Mouse (Mus musculus) lung, embryonic 14.5 days (tissue): Measurements from ENCODE around the gene Plcl1. TPM values are rescaled to one million over a fixed set of nuclear protein-coding genes. Genes with fewer than 3 reads are reported as not detected.

Experiments
- ATAC-seq: fragments of 200-750 bp; cut with Nextera tagmentation; 2 replicates; pipeline ENCODE4 v1.8.0; 2017; ENCODE audit warnings: mild to moderate bottlenecking, moderate TSS enrichment, moderate library complexity; ENCODE audit not compliant: insufficient read depth
- DNase-seq: peaks from one replicate; pipeline ENCODE4 v3.0.0-alpha.2; 2015
- H3K27ac ChIP-seq: fragments of 300-500 bp; sonication (generic); 2 replicates; pipeline ENCODE4 v1.5.1; 2014; ENCODE audit warnings: low read depth, mild to moderate bottlenecking, moderate library complexity
- H3K27me3 ChIP-seq: fragments of 300-500 bp; sonication (generic); 2 replicates; pipeline ENCODE4 v1.6.1; 2014; ENCODE audit warnings: low read length, control low read depth; ENCODE audit not compliant: insufficient read depth
- H3K36me3 ChIP-seq: fragments of 300-500 bp; sonication (generic); 2 replicates; pipeline ENCODE4 v1.6.1; 2014; ENCODE audit warnings: control low read depth; ENCODE audit not compliant: insufficient read depth
- H3K4me1 ChIP-seq: fragments of 300-500 bp; sonication (generic); 2 replicates; pipeline ENCODE4 v1.6.1; 2014; ENCODE audit warnings: antibody characterized with exemption, control low read depth; ENCODE audit not compliant: insufficient read depth
- H3K4me2 ChIP-seq: fragments of 300-500 bp; sonication (generic); 2 replicates; pipeline ENCODE4 v1.6.1; 2014; ENCODE audit warnings: mild to moderate bottlenecking
- H3K4me3 ChIP-seq: fragments of 300-500 bp; sonication (generic); 2 replicates; pipeline ENCODE4 v1.5.1; 2014; ENCODE audit warnings: low read depth, low read length
- H3K9ac ChIP-seq: fragments of 300-500 bp; sonication (generic); 2 replicates; pipeline ENCODE4 v1.6.1; 2014
- H3K9me3 ChIP-seq: fragments of 300-500 bp; sonication (generic); 2 replicates; pipeline ENCODE4 v1.6.1; 2016; ENCODE audit warnings: low read depth, low read length, control low read depth
- CTCF ChIP-seq: IDR thresholded peaks from 2 replicates; pipeline ENCODE4 v1.5.1; 2016; ENCODE audit warnings: antibody characterized with exemption, low read depth
- WGBS: fragments of 180-500 bp; shearing (Covaris S2); extraction: QIAGEN DNeasy Blood & Tissue Kit; methylation state at CpG from one replicate; pipeline ENCODE4 v1.1.7; 2014; 5-methylcytosine and 5-hydroxymethylcytosine counted together
- polyA plus RNA-seq: library from polyadenylated mRNA; unstranded; fragments of >200 nt; fragmentation: Nextera tagmentation; extraction: Ambion mirVana; gene quantifications from 2 replicates; pipeline ENCODE4 v1.2.1, GENCODE M21; 2014

Gene Plcl1
- polyA plus RNA-seq, 1 experiment from 2014 or later, result 1.9 TPM

DNA sequence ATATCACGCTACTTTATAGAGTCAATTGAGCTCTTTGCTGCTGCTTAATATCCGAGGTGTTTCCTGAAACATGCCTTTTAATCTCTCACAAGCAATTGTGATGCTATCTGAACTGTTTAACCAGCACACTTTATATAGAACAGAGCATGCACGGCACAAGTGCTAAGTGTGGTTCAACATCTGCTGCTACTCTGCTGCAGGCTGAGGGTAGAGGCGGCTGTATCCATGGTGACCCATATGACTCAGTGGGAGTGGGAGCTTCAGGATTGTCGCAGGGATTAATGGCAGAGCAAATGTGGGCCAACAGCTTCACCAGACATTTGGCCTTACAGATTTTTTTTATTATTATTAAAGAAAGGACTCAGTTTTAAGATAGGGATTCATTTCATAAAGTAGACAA, 5.8 kb upstream of the Plcl1 start:
- Histone ChIP-seq H3K4me2 (no peak overlapping the region), H3K4me1 (no peaks in the 10 kb centered on the region), H3K4me3 (no peak overlapping the region), H3K9me3 (no peaks in the 10 kb centered on the region), H3K27me3 (peaks cover 3% of the 10 kb centered on the region; the same call in 1 of the 2 replicates), H3K36me3 (no peaks in the 10 kb centered on the region), H3K9ac (no peak overlapping the region), H3K27ac (no peak overlapping the region)
- ATAC-seq (no peak), DNase-seq (no peak)
- WGBS, result 28% methylated on average over 5 of the region's 5 CpGs
- no peak for TF ChIP-seq CTCF

DNA sequence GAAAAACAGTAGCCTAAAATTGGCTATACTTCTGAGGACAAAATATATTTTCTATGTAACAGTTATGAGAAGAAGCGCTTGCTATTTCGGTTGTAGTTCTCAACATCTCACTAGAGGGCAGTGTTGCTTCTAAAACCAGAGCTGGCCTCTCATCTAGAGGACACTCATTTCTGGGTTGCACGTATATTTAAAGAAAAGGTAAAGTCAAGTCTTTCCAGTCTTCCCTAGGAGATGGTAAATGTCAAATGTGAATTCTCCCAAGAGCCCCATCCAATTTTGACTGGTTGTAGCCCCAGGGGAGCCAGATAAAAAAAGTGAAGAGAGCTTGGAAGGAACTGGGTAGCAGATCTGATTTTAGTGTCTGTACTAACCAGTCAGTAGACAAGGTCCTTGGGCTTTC, 1.3 kb upstream of the Plcl1 start:
- peak; percentile 94 for DNase-seq
- TF ChIP-seq CTCF, result peak; percentile 80
- H3K4me1 ChIP-seq, result no peaks in the 10 kb centered on the region

DNA sequence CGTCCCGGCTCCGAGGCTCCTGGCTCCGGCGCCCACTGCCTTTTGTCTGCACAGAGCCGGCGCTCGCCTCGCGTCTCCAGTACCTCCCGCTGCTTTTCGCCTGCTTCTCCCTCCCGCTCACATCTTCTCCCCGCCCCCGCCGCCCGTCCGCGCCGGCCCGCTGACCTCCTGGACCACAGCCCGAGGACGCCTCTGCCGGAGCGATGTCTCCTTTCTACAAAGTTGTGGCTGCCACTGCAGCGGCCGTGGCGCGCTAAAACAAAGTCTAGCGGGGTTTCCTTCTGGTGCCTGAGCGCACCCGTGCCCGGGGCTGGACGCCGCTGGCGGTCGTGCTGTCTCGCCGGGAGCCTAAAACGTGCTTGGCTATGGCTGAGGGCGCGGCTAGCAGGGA, 297 bp downstream of the Plcl1 start:
- TF ChIP-seq CTCF, result no peak
- Histone ChIP-seq H3K36me3 (no peaks in the 10 kb centered on the region), H3K9me3 (no peaks in the 10 kb centered on the region), H3K4me3 (peak overlapping the region; percentile 60), H3K27ac (peak overlapping the region; percentile 63), H3K9ac (peak overlapping the region; percentile 62), H3K4me2 (peak overlapping the region; percentile 100), H3K4me1 (no peaks in the 10 kb centered on the region), H3K27me3 (peaks cover 3% of the 10 kb centered on the region; the same call in 1 of the 2 replicates)
- under 1% methylated on average over 42 of the region's 42 CpGs for WGBS
- DNase-seq (peak; percentile 72), ATAC-seq (peak; percentile 75)

More for the DNA sequence above, 1.3 kb upstream of the Plcl1 start:
- Histone ChIP-seq H3K27me3 (peaks cover 3% of the 10 kb centered on the region; the same call in 1 of the 2 replicates), H3K36me3 (no peaks in the 10 kb centered on the region), H3K4me3 (no peak overlapping the region), H3K9me3 (no peaks in the 10 kb centered on the region), H3K9ac (no peak overlapping the region), H3K27ac (no peak overlapping the region), H3K4me2 (no peak overlapping the region; the same call in 1 of the 2 replicates)
- ATAC-seq, result no peak
- 7% methylated on average over 3 of the region's 3 CpGs for WGBS

DNA sequence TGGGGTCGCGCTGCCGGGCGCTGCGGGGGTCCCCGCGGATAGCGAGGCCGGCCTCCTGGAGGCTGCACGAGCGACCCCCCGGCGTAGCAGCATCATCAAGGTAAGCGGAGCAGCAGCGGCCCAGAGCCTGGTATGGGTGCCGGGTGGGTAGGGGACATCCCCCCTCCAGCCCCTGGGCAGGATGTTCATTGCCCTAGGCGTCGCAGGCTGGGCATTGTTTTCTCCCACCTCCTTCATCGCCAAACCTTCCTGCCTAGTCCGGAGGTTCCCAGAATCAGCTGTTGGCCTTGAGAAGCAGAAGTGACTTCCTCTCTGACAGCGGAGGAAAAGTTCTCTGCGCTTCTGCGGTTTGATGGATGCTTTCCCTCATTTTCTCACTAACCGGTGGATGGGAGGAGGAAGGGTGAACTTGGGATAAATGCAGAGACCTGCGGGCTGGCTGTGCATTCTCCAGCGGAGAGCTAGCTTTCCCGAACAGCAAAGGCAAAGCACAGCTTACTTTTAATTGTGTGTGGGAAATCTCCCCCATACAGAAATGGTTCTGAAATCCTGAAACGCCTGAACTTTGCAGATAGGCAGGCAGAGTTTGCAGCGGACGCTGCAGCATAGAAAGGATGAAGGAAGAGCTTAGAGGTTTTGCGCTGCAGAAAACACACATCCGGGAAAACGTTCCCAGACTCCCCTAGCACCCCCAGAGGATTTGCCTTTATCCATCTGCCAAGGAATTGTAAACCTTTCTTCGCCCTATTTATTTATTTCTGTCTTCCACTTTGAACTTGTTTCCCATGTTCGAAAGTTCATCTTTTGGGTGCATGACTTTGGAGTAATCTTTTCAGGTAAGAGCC, 1.0 kb downstream of the Plcl1 start:
- no peak for TF ChIP-seq CTCF
- Histone ChIP-seq H3K9me3 (no peaks in the 10 kb centered on the region), H3K36me3 (no peaks in the 10 kb centered on the region), H3K9ac (peak overlapping the region; percentile 62), H3K4me1 (no peaks in the 10 kb centered on the region), H3K4me3 (peak overlapping the region; percentile 60), H3K27ac (peak overlapping the region; percentile 63), H3K4me2 (peak overlapping the region; percentile 100), H3K27me3 (peaks cover 3% of the 10 kb centered on the region; the same call in 1 of the 2 replicates)
- 3% methylated on average over 35 of the region's 35 CpGs for WGBS
- ATAC-seq, result peak; percentile 13; the same call in 1 of the 2 replicates
- DNase-seq, result peak; percentile 71

DNA sequence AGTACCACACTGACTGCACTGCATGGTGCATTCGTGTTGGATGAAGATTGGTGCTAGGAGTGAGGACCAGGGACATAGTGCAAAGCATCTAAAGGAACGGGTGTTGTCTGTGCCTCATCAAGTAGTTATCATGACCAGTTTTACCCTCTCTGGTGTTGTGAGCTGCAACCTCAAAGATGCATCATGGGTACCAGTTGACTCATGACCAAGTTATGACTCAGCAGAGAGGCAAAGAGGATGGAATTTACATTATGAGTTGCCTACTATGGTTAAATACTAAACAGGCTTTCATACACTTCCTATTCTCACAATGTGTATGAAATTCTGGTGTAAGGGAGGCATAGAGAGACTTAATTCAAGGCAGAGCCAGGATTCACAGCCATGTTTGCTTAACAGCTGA, 4.9 kb downstream of the Plcl1 start:
- DNase-seq, result no peak
- no peak overlapping the region for H3K9ac ChIP-seq
- no peaks in the 10 kb centered on the region for H3K36me3 ChIP-seq
- no peak for ATAC-seq
- TF ChIP-seq CTCF, result no peak
- H3K27me3 ChIP-seq, result no peaks in the 10 kb centered on the region
- WGBS, result 75% methylated on average over 2 of the region's 2 CpGs
- no peak overlapping the region for H3K4me3 ChIP-seq
- H3K4me1 ChIP-seq, result no peaks in the 10 kb centered on the region
- no peak overlapping the region for H3K27ac ChIP-seq
- no peak overlapping the region for H3K4me2 ChIP-seq
- H3K9me3 ChIP-seq, result no peaks in the 10 kb centered on the region

DNA sequence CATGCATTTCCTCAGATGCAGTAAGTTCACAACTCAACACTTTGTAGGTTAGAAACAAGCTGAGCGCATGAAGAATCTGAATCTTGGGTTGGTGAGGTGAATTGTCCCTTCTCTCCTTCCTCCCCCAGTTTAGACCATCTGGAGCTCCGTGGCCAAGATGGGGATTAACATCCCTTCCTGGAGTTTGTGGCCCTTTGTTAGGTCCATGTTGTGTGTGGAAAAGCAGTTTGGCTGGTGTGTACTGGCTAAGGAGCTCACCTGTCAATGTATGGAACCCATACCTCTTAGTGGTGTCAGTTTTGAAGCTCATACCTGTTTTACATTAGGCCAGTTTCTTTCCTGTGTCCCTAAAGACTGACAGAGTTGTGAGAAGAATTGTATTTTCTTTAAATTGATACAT, 5.4 kb downstream of the Plcl1 start:
- no peak overlapping the region for H3K27ac ChIP-seq
- TF ChIP-seq CTCF, result no peak
- H3K9ac ChIP-seq, result no peak overlapping the region
- no peak for DNase-seq
- H3K36me3 ChIP-seq, result no peaks in the 10 kb centered on the region
- H3K4me1 ChIP-seq, result no peaks in the 10 kb centered on the region
- no peaks in the 10 kb centered on the region for H3K27me3 ChIP-seq
- H3K4me2 ChIP-seq, result no peak overlapping the region
- no peaks in the 10 kb centered on the region for H3K9me3 ChIP-seq
- no peak for ATAC-seq
- 68% methylated on average over 2 of the region's 2 CpGs for WGBS
- no peak overlapping the region for H3K4me3 ChIP-seq

DNA sequence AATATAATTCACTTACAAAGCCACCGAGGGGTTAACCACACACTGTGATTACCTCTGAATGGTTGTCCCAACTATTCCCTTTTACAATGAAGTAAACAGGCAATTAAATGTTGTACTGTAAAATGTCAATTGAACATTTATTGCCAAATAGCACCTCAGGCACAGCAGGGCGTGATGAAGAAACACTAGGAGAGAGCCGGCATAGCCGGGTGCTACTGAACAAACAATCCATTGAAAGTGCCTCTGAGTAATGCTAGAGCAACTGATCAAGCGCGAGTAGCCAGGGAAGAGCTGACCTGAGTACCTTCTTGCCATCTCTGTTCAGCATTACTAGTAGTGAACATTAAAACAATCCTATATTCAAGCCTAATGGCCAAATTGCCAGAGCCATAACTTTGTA, 6.8 kb downstream of the Plcl1 start:
- TF ChIP-seq CTCF, result no peak
- no peaks in the 10 kb centered on the region for H3K4me1 ChIP-seq
- no peaks in the 10 kb centered on the region for H3K27me3 ChIP-seq
- H3K27ac ChIP-seq, result no peak overlapping the region
- DNase-seq (no peak), ATAC-seq (no peak)
- 69% methylated on average over 6 of the region's 6 CpGs for WGBS
- no peaks in the 10 kb centered on the region for H3K9me3 ChIP-seq
- no peak overlapping the region for H3K9ac ChIP-seq
- no peaks in the 10 kb centered on the region for H3K36me3 ChIP-seq
- H3K4me2 ChIP-seq, result no peak overlapping the region
- no peak overlapping the region for H3K4me3 ChIP-seq
